Mouse (Mus musculus) E14TG2a.4 (cell line): ENCODE data around the gene Nudt3.
A peak's percentile ranks its signal among the peaks of the same experiment; 100 is the strongest.
"Not testable (repeated sequence)": the region's sequence is repeated elsewhere in the genome, so short reads cannot be mapped to it uniquely, and the experiment has no call there.

Experiments
- H3K27me3 ChIP-seq: 2 replicates; pipeline ENCODE4 v1.6.1; 2014; ENCODE audit warnings: low read length, control low read depth; ENCODE audit not compliant: insufficient read depth
- H3K36me3 ChIP-seq: 2 replicates; pipeline ENCODE4 v1.6.1; 2014; ENCODE audit warnings: low read length, control low read depth; ENCODE audit not compliant: insufficient read depth
- H3K4me1 ChIP-seq: replicated peaks from 2 replicates; pipeline ENCODE4 v1.6.1; 2014; ENCODE audit warnings: low read depth, low read length, control low read depth
- H3K4me3 ChIP-seq: replicated peaks from 2 replicates; pipeline ENCODE4 v1.5.1; 2014; ENCODE audit warnings: mild to moderate bottlenecking, low read length
- H3K9me3 ChIP-seq: 2 replicates; pipeline ENCODE4 v1.6.1; 2014; ENCODE audit warnings: low read length, control low read depth
- CTCF ChIP-seq: conservative IDR thresholded peaks from 2 replicates; pipeline ENCODE4 v1.5.1; 2014; ENCODE audit warnings: low read length
- NANOG ChIP-seq: IDR thresholded peaks from 2 replicates; pipeline ENCODE4 v1.6.1; 2014; ENCODE audit warnings: borderline replicate concordance, low read length, mixed read lengths
- POU5F1 ChIP-seq: IDR thresholded peaks from 2 replicates; pipeline ENCODE4 v1.6.1; 2014; ENCODE audit warnings: low read length, borderline replicate concordance

Gene Nudt3

GRCm38 (mm10) chr17:27638921-27639332, 15.6 kb upstream of the Nudt3 start:
- Histone ChIP-seq H3K27me3 (no peaks in the 10 kb centered on the region; the same call in 1 of the 2 replicates), H3K4me1 (peaks cover 55% of the 10 kb centered on the region), H3K4me3 (0 out of 2 replicates have a peak overlapping the region, but pooled peaks have one; percentile 7), H3K9me3 (no peaks in the 10 kb centered on the region), H3K36me3 (peaks cover 8% of the 10 kb centered on the region)
- TF ChIP-seq CTCF (peak; percentile 87), NANOG (no peak)

DNA sequence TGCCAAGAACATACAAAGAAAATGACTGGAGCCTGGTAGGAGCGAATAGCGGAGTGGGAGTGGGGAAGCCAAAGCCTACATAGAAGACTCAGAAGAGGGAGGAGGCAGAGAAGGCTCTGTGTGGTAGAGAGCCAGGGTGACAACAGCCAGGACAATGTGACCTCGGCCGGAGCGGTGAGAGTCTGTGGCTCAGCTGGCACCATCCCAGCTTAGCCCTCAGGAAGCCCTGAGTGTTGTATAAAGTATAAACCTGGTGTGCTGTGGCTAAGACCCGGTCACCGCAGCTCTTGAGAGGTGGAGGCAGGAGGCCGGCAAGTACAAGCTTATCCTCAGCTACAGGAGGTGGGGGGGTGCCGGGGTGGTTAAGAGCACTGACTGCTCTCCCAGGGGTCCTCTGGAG, 14.0 kb upstream of the Nudt3 start:
- Histone ChIP-seq H3K4me1 (peaks cover 52% of the 10 kb centered on the region), H3K4me3 (peak overlapping the region; percentile 14; the same call in 1 of the 2 replicates), H3K36me3 (peaks cover 24% of the 10 kb centered on the region), H3K9me3 (no peaks in the 10 kb centered on the region), H3K27me3 (no peaks in the 10 kb centered on the region)
- TF ChIP-seq POU5F1 (no peak), CTCF (no peak), NANOG (no peak)

DNA sequence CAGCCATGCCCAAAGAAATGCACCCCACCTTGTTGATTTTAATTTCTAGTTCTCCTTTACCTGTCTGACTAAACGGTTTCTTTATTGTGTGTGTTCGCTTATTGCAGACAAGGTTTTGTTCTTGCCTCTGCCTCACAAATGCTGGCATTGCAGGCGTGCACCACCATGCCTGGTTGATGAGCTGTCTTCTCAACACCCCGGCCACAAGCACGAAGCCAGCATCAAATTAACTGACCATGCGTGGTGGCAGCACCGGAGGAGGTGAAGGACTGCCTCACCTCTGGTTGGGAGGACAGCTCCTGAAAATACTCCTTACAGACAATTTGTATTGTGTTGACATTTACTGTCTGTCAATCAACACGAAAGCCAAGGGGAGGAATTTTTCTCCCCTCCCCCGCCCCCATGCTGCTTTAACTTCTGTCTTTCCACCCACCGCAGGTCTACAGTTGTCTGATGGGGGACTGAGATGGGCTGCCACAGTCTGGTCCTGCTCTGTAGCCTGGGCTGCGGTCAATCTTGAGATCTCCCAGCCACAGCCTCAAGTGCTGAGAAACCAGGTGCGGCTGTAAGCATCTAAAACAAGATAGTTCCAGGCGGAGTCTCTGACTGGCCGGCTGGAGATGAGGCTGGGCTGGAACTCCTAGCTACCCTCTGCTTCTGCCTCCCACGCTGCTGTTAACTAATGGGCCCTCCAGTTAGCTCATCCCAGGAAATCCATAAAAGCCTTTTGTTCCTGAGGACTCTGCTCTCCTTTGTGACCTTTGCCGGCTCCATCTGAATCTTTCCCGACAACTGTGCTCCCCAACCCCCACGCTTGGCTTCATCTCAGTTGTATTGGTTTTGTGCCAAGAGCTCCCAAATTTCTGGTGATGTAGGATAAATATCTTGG, 13.1 kb upstream of the Nudt3 start, which contains the start of gene Rps10:
Rps10 (minus strand) TSS at position 538 of the 889 bp plus-strand sequence.
- Histone ChIP-seq H3K36me3 (peaks cover 33% of the 10 kb centered on the region), H3K9me3 (no peaks in the 10 kb centered on the region), H3K27me3 (no peaks in the 10 kb centered on the region), H3K4me3 (peak within 1 kb of the TSS; percentile 89), H3K4me1 (peaks cover 61% of the 10 kb centered on the region)
- no peak for TF ChIP-seq CTCF
- TF ChIP-seq NANOG, result no peak; the same call in 1 of the 2 replicates
- no peak for TF ChIP-seq POU5F1

- Histone ChIP-seq H3K4me1 (peaks cover 69% of the 10 kb centered on the region), H3K4me3 (peak overlapping the region; percentile 89), H3K36me3 (peaks cover 42% of the 10 kb centered on the region)
- not testable (repeated sequence) for H3K27me3 ChIP-seq, H3K9me3 ChIP-seq
Observed at GRCm38 (mm10) chr17:27635575-27635903, 12.2 kb upstream of the Nudt3 start.

DNA sequence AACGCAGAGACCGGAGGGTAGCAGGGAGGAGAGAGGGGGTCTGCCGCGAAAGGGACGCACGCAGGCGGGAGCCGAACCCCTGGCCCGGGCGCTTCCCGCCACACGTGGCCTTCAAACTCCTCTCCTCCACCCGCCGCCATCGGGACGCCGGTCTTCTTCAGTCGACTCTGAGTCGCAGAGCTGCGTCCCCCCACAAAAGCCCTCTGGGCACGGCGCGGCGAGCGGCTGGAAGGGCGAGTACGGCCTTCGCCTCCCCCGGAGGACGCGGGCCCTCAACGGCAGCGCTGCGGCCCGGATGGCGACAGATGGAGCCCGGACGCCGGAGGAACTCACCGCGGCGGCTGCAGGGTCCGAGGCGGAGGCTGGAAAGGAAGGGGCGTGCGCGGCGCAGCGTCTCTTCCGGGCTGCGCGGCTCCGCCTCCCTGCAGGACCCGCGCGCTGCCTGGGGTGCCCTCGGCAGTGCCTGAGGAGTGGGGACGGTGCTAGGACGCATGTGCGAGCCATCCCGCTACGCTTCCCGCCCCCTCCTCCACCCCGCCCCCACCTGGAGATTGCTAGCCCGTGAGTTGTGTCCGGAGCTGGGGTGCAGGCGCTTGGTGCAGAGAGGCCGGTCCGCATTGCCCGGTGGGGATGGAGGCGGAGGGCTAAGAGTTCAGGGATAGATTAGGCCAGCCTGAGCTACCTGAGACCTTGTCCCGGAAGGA, 11.7 kb upstream of the Nudt3 start, which contains the start of gene RPS10-NUDT3:
RPS10-NUDT3 (minus strand) TSS at position 352 of the 704 bp plus-strand sequence.
- H3K9me3 ChIP-seq, result no peaks in the 10 kb centered on the region
- TF ChIP-seq NANOG, result no peak
- TF ChIP-seq POU5F1, result no peak
- no peak for TF ChIP-seq CTCF
- peaks cover 47% of the 10 kb centered on the region for H3K36me3 ChIP-seq
- H3K27me3 ChIP-seq, result no peaks in the 10 kb centered on the region
- peak within 1 kb of the TSS; percentile 89 for H3K4me3 ChIP-seq
- peaks cover 74% of the 10 kb centered on the region for H3K4me1 ChIP-seq

DNA sequence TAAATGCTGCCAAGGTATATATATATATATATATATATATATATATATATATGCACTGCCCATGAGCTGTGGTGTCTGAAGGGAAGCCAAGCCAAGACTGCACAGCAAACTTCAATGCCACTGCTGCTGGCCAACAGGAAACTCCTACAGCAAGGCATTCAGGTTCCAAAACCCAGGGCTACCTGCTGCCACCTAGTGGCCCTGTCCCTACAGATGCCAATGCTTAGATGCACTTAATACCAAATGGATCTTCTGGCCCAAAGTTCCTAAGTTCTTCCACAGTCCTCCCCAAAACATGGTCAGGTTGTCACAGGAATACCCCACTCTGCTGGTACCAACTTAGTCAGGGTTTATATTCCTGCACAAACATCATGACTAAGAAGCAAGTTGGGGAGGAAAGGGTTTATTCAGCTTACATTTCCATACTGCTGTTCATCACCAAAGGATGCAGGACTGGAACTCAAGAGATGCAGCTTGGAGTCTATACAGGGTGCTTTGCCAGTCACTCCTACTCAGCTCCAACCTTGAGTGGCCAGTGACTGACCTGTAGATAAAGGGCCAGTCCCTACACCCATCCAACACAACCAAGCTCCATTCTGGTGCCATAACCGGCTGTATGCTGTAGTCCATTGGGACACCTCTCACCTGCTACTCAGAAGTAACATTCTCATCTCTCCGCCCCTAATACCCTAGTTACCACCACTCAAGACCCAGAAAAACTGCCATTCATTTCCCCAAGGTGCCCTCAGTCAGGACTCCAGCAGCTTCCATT, 6.1 kb upstream of the Nudt3 start:
- no peak for TF ChIP-seq NANOG
- peak; percentile 48 for TF ChIP-seq CTCF
- Histone ChIP-seq H3K36me3 (peaks cover 55% of the 10 kb centered on the region), H3K27me3 (no peaks in the 10 kb centered on the region), H3K9me3 (no peaks in the 10 kb centered on the region), H3K4me3 (no peak overlapping the region), H3K4me1 (peaks cover 75% of the 10 kb centered on the region)

DNA sequence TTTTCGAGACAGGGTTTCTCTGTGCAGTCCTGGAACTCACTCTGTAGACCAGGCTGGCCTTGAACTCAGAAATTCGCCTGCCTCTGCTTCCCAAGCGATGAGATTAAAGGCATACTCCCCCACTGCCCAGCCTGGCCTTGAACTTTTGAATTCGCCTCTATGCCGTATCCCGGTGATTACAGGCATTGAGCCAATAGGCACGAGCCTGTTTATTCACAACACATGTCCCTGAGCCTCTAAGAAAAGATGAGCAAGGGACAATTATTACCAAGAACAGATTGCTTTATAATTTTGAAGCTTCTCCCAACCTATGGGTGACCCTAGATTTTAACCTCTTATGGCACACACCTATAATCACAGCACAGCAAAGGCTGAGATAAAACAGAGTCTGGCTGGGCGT, 5.1 kb upstream of the Nudt3 start:
- Histone ChIP-seq H3K9me3 (no peaks in the 10 kb centered on the region), H3K27me3 (no peaks in the 10 kb centered on the region), H3K4me1 (peaks cover 82% of the 10 kb centered on the region), H3K4me3 (no peak overlapping the region), H3K36me3 (peaks cover 45% of the 10 kb centered on the region)
- TF ChIP-seq NANOG (no peak), POU5F1 (no peak), CTCF (no peak)

- no peak for TF ChIP-seq POU5F1
- TF ChIP-seq CTCF, result 0 out of 2 replicates have a peak, but pooled peaks have one; percentile 18
- no peak overlapping the region for H3K4me3 ChIP-seq
- peaks cover 35% of the 10 kb centered on the region for H3K36me3 ChIP-seq
- H3K27me3 ChIP-seq, result no peaks in the 10 kb centered on the region
- no peaks in the 10 kb centered on the region for H3K9me3 ChIP-seq
- H3K4me1 ChIP-seq, result peaks cover 74% of the 10 kb centered on the region
Observed at GRCm38 (mm10) chr17:27627451-27627850, 4.2 kb upstream of the Nudt3 start.
